Mouse (Mus musculus): ENCODE data around the gene Psmb3. TPM values are rescaled to one million over a fixed set of nuclear protein-coding genes. Genes with fewer than 3 reads are reported as not detected.

Psmb3 gene
- polyA plus RNA-seq, 1 experiment from 2014 or later = 463 TPM

DNA sequence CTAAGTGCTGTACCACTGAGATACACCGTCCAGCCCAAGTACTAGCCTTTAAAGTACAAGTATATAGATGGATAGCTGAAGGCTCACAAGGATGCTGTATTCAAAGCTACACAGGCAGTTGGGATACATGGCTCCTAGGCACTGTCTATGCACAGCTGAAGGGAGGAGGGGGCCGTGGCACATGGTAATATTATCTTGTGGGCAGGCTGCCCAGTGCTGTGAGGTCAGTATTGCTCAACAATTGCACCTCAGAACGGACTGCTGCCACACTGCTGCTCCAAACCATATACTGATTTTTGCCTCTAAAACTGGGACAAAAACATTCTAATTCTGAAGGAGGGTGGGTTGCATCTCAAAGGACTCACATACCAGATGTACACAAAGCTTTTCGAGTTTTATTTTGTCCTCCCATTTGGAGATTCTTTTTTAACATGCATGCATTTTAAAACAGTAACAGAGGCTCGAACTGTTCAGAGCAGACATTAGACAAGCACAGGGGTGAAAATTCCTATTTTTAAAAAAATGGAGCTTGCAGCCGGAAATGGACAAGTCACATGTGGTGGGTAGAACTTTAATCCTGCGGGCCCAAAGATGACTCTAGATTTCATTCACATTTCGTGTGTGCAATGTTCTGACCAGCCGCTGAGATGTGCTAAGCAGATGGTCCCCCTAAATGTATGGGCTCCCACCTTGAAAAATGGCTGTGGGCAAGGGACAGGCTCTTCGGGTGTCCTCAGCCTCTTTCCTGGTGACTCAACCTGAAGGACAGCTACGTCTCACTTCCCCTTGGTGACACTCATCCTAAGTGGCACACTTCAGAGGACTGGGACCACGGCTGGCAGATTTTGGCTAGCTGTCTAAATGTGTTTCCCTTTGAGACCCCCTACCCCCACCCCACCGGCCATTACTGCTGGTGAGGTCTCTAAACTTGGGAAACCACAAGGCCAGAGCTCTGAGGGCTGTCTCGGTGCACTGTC is 11.9 kb downstream of the Psmb3 start:
- H3K9me3 ChIP-seq (ENCODE audit: control insufficient read depth, low read length) = no peaks in the 10 kb centered on the region
- no peak overlapping the region for H3K4me3 ChIP-seq (ENCODE audit: low read depth, low read length)
- no peak overlapping the region for H3K4me2 ChIP-seq (ENCODE audit: low read depth, low read length, severe bottlenecking)
- H3K36me3 ChIP-seq (ENCODE audit: control insufficient read depth, insufficient read depth, low read length) = no peaks in the 10 kb centered on the region; the same call in 1 of the 2 replicates
- 92% methylated on average over 14 of the region's 14 CpGs for WGBS
- no peaks in the 10 kb centered on the region for H3K4me1 ChIP-seq (replicated peaks; ENCODE audit: control insufficient read depth, insufficient read depth, low read length)
- no peak for DNase-seq (ENCODE audit: low spot score)
- no peak for ATAC-seq (replicated peaks; ENCODE audit: low FRiP score)
- H3K9ac ChIP-seq (ENCODE audit: low read length) = no peak overlapping the region
- H3K27ac ChIP-seq (ENCODE audit: low read depth, low read length) = no peak overlapping the region
- no peaks in the 10 kb centered on the region for H3K27me3 ChIP-seq (ENCODE audit: control insufficient read depth, insufficient read depth, low read length)

GRCm38 (mm10) chr11:97716021-97716420 is 12.8 kb downstream of the Psmb3 start:
- Histone ChIP-seq H3K36me3 (ENCODE audit: control insufficient read depth, insufficient read depth, low read length) (peaks cover under 1% of the 10 kb centered on the region), H3K27me3 (ENCODE audit: control insufficient read depth, insufficient read depth, low read length) (no peaks in the 10 kb centered on the region), H3K9ac (ENCODE audit: low read length) (no peak overlapping the region), H3K4me3 (ENCODE audit: low read depth, low read length) (no peak overlapping the region), H3K27ac (ENCODE audit: low read depth, low read length) (no peak overlapping the region), H3K4me2 (ENCODE audit: low read depth, low read length, severe bottlenecking) (no peak overlapping the region), H3K4me1 (replicated peaks; ENCODE audit: control insufficient read depth, insufficient read depth, low read length) (no peaks in the 10 kb centered on the region), H3K9me3 (ENCODE audit: control insufficient read depth, low read length) (peaks cover under 1% of the 10 kb centered on the region; the same call in 1 of the 2 replicates)
- 89% methylated on average over 8 of the region's 8 CpGs for WGBS
- no peak for ATAC-seq (replicated peaks; ENCODE audit: low FRiP score)
- DNase-seq (ENCODE audit: low spot score) = no peak

DNA sequence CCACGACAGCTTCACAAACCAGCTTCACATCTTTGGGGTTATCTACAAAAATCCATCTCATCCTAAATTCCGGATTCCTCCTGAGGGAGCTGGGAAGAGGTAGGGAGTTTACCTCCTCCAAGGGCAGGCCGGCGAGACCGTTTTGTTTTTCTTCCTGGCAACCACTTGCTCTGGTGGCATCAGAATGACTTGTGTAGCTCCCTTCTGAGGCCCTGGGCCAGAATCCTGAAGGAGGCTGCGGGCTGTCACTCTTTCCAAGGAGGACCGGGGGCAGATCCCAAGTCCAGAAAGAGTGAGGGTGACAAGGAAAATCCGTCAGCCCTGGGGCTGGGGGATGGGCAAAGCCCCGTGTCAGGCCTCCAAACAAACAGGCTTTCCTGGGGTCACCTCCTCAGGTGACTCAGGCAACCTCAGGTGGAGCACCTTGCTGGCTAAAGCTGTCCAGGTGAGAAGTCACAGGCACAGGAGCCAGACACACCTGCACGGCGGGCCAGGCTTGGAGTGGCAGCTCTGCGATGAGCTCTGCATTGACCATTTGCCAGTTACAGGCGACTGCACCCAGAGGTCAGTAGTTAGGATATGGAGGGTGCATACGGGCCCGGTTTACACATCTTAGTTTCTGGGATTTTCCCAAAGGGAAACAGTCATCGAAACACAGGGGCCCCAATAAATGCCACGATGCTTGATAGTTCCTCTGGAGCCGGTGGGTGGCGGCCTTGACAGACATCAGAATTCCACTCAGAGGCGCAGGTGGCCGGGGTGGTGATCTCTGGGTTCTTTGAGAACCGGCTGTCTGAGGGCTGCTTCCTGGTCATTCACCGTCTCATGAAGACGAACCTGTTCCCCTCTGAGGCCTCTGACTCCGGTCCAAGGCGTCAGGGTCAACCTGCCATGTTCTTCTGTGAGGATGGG is 14.4 kb downstream of the Psmb3 start:
- peaks cover 3% of the 10 kb centered on the region for H3K9me3 ChIP-seq (ENCODE audit: control insufficient read depth, low read length)
- H3K9ac ChIP-seq (ENCODE audit: low read length) = no peak overlapping the region
- no peak overlapping the region for H3K4me3 ChIP-seq (ENCODE audit: low read depth, low read length)
- no peaks in the 10 kb centered on the region for H3K4me1 ChIP-seq (replicated peaks; ENCODE audit: control insufficient read depth, insufficient read depth, low read length)
- 88% methylated on average over 26 of the region's 26 CpGs for WGBS
- no peak for ATAC-seq (replicated peaks; ENCODE audit: low FRiP score)
- DNase-seq (ENCODE audit: low spot score) = no peak
- H3K27me3 ChIP-seq (ENCODE audit: control insufficient read depth, insufficient read depth, low read length) = no peaks in the 10 kb centered on the region
- no peak overlapping the region for H3K4me2 ChIP-seq (ENCODE audit: low read depth, low read length, severe bottlenecking)
- H3K27ac ChIP-seq (ENCODE audit: low read depth, low read length) = no peak overlapping the region
- peaks cover 14% of the 10 kb centered on the region for H3K36me3 ChIP-seq (ENCODE audit: control insufficient read depth, insufficient read depth, low read length)

GRCm38 (mm10) chr11:97718281-97718860 is 15.2 kb downstream of the Psmb3 start:
- Histone ChIP-seq H3K4me2 (ENCODE audit: low read depth, low read length, severe bottlenecking) (no peak overlapping the region), H3K4me3 (ENCODE audit: low read depth, low read length) (no peak overlapping the region)
- 86% methylated on average over 15 of the region's 15 CpGs for WGBS

DNA sequence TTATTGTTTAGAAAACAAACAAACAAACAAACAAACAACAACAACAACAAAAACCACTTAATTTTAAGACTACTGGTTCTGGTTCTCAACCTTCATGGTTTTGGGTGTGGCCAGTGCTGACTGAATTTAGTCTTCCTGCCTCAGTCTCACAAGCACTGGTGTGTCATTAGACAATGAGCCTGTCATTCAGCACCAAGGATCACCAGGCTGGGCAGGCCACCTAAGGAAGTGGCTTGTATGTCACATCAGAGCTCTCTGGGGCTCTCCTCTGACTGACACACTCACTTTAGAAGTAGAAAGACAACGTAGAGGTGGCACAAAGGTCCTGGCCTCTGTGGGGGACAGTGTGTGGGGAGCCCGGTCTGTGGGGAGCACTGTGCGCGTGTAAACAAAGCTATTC is 15.8 kb downstream of the Psmb3 start:
- no peaks in the 10 kb centered on the region for H3K4me1 ChIP-seq (replicated peaks; ENCODE audit: control insufficient read depth, insufficient read depth, low read length)
- peaks cover 14% of the 10 kb centered on the region for H3K36me3 ChIP-seq (ENCODE audit: control insufficient read depth, insufficient read depth, low read length)
- ATAC-seq (replicated peaks; ENCODE audit: low FRiP score) (no peak), DNase-seq (ENCODE audit: low spot score) (no peak)
- WGBS = 86% methylated on average over 4 of the region's 4 CpGs
- H3K9ac ChIP-seq (ENCODE audit: low read length) = no peak overlapping the region
- H3K27ac ChIP-seq (ENCODE audit: low read depth, low read length) = no peak overlapping the region
- H3K4me3 ChIP-seq (ENCODE audit: low read depth, low read length) = no peak overlapping the region
- no peaks in the 10 kb centered on the region for H3K27me3 ChIP-seq (ENCODE audit: control insufficient read depth, insufficient read depth, low read length)
- peaks cover 3% of the 10 kb centered on the region for H3K9me3 ChIP-seq (ENCODE audit: control insufficient read depth, low read length)
- H3K4me2 ChIP-seq (ENCODE audit: low read depth, low read length, severe bottlenecking) = no peak overlapping the region

More at GRCm38 (mm10) chr11:97718281-97718860, 15.2 kb downstream of the Psmb3 start:
- ATAC-seq (replicated peaks; ENCODE audit: low FRiP score) = no peak
- H3K27me3 ChIP-seq (ENCODE audit: control insufficient read depth, insufficient read depth, low read length) = no peaks in the 10 kb centered on the region
- no peak for DNase-seq (ENCODE audit: low spot score)
- H3K9me3 ChIP-seq (ENCODE audit: control insufficient read depth, low read length) = peaks cover 3% of the 10 kb centered on the region
- H3K36me3 ChIP-seq (ENCODE audit: control insufficient read depth, insufficient read depth, low read length) = peaks cover 14% of the 10 kb centered on the region
- no peak overlapping the region for H3K9ac ChIP-seq (ENCODE audit: low read length)
- no peak overlapping the region for H3K27ac ChIP-seq (ENCODE audit: low read depth, low read length)
- H3K4me1 ChIP-seq (replicated peaks; ENCODE audit: control insufficient read depth, insufficient read depth, low read length) = no peaks in the 10 kb centered on the region

DNA sequence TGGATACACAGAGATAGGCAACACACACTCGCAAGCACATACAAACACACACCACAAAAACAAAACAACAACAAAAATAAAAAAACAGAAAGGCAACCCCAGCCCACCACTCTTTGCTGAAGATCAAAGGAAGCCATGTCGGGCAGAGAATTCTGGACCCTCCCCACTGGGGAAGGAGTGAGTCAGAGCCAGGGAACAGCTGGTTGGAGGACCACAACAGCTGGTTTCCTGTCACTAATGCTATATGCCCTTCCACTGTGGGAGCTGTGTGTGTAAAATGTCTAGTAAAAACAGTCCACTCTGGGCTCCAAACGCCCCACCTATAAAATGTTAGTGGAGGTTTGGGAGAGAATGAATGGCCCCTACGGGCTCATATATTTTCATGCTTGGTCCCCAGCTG is 18.1 kb downstream of the Psmb3 start:
- Histone ChIP-seq H3K9me3 (ENCODE audit: control insufficient read depth, low read length) (peaks cover 3% of the 10 kb centered on the region), H3K36me3 (ENCODE audit: control insufficient read depth, insufficient read depth, low read length) (peaks cover 17% of the 10 kb centered on the region), H3K4me2 (ENCODE audit: low read depth, low read length, severe bottlenecking) (no peak overlapping the region), H3K9ac (ENCODE audit: low read length) (no peak overlapping the region), H3K27ac (ENCODE audit: low read depth, low read length) (no peak overlapping the region), H3K4me1 (replicated peaks; ENCODE audit: control insufficient read depth, insufficient read depth, low read length) (no peaks in the 10 kb centered on the region), H3K4me3 (ENCODE audit: low read depth, low read length) (no peak overlapping the region), H3K27me3 (ENCODE audit: control insufficient read depth, insufficient read depth, low read length) (no peaks in the 10 kb centered on the region)
- 92% methylated on average over 4 of the region's 4 CpGs for WGBS
- no peak for ATAC-seq (replicated peaks; ENCODE audit: low FRiP score)
- no peak for DNase-seq (ENCODE audit: low spot score)

- no peak for ATAC-seq (replicated peaks; ENCODE audit: low FRiP score)
- Histone ChIP-seq H3K36me3 (ENCODE audit: control insufficient read depth, insufficient read depth, low read length) (peaks cover 17% of the 10 kb centered on the region), H3K4me2 (ENCODE audit: low read depth, low read length, severe bottlenecking) (no peak overlapping the region)
These were observed 20.5 kb downstream of the Psmb3 start for GRCm38 (mm10) chr11:97723709-97724108.

GRCm38 (mm10) chr11:97728311-97728710 is 25.1 kb downstream of the Psmb3 start:
- H3K27ac ChIP-seq (ENCODE audit: low read depth, low read length) = no peak overlapping the region
- WGBS = 82% methylated on average over 7 of the region's 7 CpGs
- no peak overlapping the region for H3K4me2 ChIP-seq (ENCODE audit: low read depth, low read length, severe bottlenecking)
- no peak overlapping the region for H3K4me3 ChIP-seq (ENCODE audit: low read depth, low read length)
- peaks cover 2% of the 10 kb centered on the region; the same call in 1 of the 2 replicates for H3K36me3 ChIP-seq (ENCODE audit: control insufficient read depth, insufficient read depth, low read length)
- no peaks in the 10 kb centered on the region for H3K4me1 ChIP-seq (replicated peaks; ENCODE audit: control insufficient read depth, insufficient read depth, low read length)
- H3K9me3 ChIP-seq (ENCODE audit: control insufficient read depth, low read length) = no peaks in the 10 kb centered on the region
- DNase-seq (ENCODE audit: low spot score) (no peak), ATAC-seq (replicated peaks; ENCODE audit: low FRiP score) (no peak)
- no peaks in the 10 kb centered on the region for H3K27me3 ChIP-seq (ENCODE audit: control insufficient read depth, insufficient read depth, low read length)
- no peak overlapping the region for H3K9ac ChIP-seq (ENCODE audit: low read length)

More at GRCm38 (mm10) chr11:97723709-97724108, 20.5 kb downstream of the Psmb3 start:
- Histone ChIP-seq H3K27ac (ENCODE audit: low read depth, low read length) (no peak overlapping the region), H3K27me3 (ENCODE audit: control insufficient read depth, insufficient read depth, low read length) (no peaks in the 10 kb centered on the region), H3K4me3 (ENCODE audit: low read depth, low read length) (no peak overlapping the region), H3K9ac (ENCODE audit: low read length) (no peak overlapping the region), H3K9me3 (ENCODE audit: control insufficient read depth, low read length) (peaks cover 3% of the 10 kb centered on the region), H3K4me1 (replicated peaks; ENCODE audit: control insufficient read depth, insufficient read depth, low read length) (no peaks in the 10 kb centered on the region)
- DNase-seq (ENCODE audit: low spot score) = no peak
- 88% methylated on average over 7 of the region's 7 CpGs for WGBS
